Mouse (Mus musculus) left cerebral cortex, postnatal 10 days (tissue): ENCODE measurements around the gene Ppil2. TPM values are rescaled to one million over a fixed set of nuclear protein-coding genes. Genes with fewer than 3 reads are reported as not detected.

Experiments used
- DNase-seq, 2 experiments: peaks; one replicate each; pipeline ENCODE4 v3.0.0; 2021 to 2022; ENCODE audit warnings: low spot score in 2 of 2, mixed read lengths in 1 of 2; ENCODE audit errors: extremely low spot score in 1 of 2
- intact Hi-C: fragments of 180-260 bp; cut with DNase I; formaldehyde crosslinking; loops from one replicate; pipeline ENCODE4 v1.15.1; 2025
- microRNA-seq: library from miRNA; unstranded; fragments of <30 nt; microRNA quantifications from one replicate; pipeline ENCODE4 v1.2.0, GENCODE M21; 2022
- total RNA-seq, 2 experiments: library from RNA; stranded (reverse); gene quantifications; 2 replicates each; pipeline ENCODE4 v1.2.3; 2021

Gene Ppil2
- total RNA-seq, 2 experiments from 2014 or later, result 84.6 to 87.7 TPM

- intact Hi-C loops, result no loop called here
- no peak for DNase-seq
Observed at GRCm38 (mm10) chr16:17052087-17052486, 59.0 kb downstream of the Ppil2 start.

DNA sequence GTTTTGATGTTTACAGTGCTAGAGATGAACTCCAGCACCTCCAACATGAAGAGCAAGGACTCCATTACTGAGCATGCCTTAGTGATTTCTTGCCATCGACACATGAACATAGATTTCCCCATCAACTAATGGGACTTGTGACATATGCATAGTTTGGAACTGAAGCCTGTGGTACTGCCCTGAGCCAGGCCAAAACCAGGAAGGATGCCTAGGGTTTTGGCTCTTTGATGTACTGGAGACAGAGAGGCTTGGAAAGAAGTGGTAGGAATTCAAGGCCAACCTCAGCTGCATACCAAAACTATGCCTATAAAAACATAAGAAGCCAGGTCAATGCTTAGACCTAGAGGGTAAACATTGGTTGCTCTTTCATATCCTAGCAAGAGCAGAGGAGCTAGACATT lies 61.2 kb downstream of the Ppil2 start:
- DNase-seq, result no peak
- intact Hi-C loops, result no loop called here

DNA sequence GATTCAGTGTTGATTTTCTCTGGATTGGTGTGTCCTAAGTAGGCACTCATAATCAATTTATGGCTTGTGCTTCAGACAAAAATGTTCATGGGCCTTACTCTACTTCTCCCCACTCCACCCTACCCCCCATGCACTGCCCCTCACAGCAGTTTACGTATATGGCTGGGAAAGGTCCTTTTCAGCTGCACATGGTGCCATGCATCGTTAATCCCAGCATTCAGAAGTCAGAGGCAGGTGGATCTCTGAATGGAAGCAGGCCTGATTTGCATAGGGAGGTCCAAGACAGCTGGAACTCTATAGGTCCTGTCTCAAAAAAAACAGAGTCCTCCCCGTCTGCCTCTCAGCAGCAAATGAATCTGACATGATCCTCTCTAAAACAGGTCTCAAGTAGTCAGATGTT lies 65.8 kb downstream of the Ppil2 start:
- no peak for DNase-seq
- intact Hi-C loops, result no loop called here

- intact Hi-C loops, result no loop called here
Observed at GRCm38 (mm10) chr16:17044320-17044719, 66.7 kb downstream of the Ppil2 start.

GRCm38 (mm10) chr16:17041417-17041816 lies 69.6 kb downstream of the Ppil2 start:
- intact Hi-C loops, result no loop called here
- DNase-seq, result no peak

More at GRCm38 (mm10) chr16:17044320-17044719, 66.7 kb downstream of the Ppil2 start:
- no peak for DNase-seq

- intact Hi-C loops, result no loop called here
Observed at GRCm38 (mm10) chr16:17040716-17041115, 70.3 kb downstream of the Ppil2 start.

More at GRCm38 (mm10) chr16:17040716-17041115, 70.3 kb downstream of the Ppil2 start:
- DNase-seq, result no peak

Small RNAs within 50 kb of the gene (microRNA-seq; reads per million reads assigned to microRNA genes)
- gene Mir130b (379 reads per million, percentile 68 among the genes with 10 or more reads in this experiment), gene Mir301b (6.3 reads per million, percentile 23 among the genes with 10 or more reads in this experiment)

Other genes starting within 250 kb of the Ppil2 start
- gene Igll1, start 247.3 kb downstream of the Ppil2 start, total RNA-seq, result not detected
- gene Top3b, start 240.5 kb downstream of the Ppil2 start, total RNA-seq, result 10 to 100 TPM; 60.8 to 63.8 TPM
- not detected for gene Vpreb1, start 240.4 kb downstream of the Ppil2 start, total RNA-seq
- gene Ppm1f, start 214.8 kb downstream of the Ppil2 start, total RNA-seq, result 10 to 100 TPM; 25.2 to 25.7 TPM
- gene Mapk1, start 127.9 kb downstream of the Ppil2 start, total RNA-seq, result 100 to 1,000 TPM; 469 to 480 TPM
- gene Ypel1, start 41.6 kb downstream of the Ppil2 start, total RNA-seq, result 10 to 100 TPM; 78.5 to 91.2 TPM
- 1 to 10 TPM; 2.6 to 3.6 TPM for gene 2610318N02Rik, start 13.9 kb upstream of the Ppil2 start, total RNA-seq
- gene Sdf2l1, start 21.1 kb upstream of the Ppil2 start, total RNA-seq, result 10 to 100 TPM; 10.5 to 11.5 TPM
- gene Ydjc, start 33.4 kb upstream of the Ppil2 start, total RNA-seq, result 10 to 100 TPM; 49.7 to 52.4 TPM
- 1 to 10 TPM; 7.7 to 8.7 TPM for gene Ccdc116, start 36.0 kb upstream of the Ppil2 start, total RNA-seq
- 100 to 1,000 TPM; 149 to 151 TPM for gene Ube2l3, start 91.4 kb upstream of the Ppil2 start, total RNA-seq
- 1 to 10 TPM; 1.7 to 1.9 TPM for gene Rimbp3, start 97.3 kb upstream of the Ppil2 start, total RNA-seq
- gene Hic2, start 122.3 kb upstream of the Ppil2 start, total RNA-seq, result 1 to 10 TPM; 6.6 TPM
- gene Tmem191c, start 164.8 kb upstream of the Ppil2 start, total RNA-seq, result 100 to 1,000 TPM; 121 to 123 TPM
- gene Serpind1, start 220.1 kb upstream of the Ppil2 start, total RNA-seq, result 1 to 10 TPM; 1.9 to 2.0 TPM